Mouse (Mus musculus) naive thymus-derived CD4-positive, alpha-beta T cell, adult 2 months (primary cell): ENCODE measurements at regions not wholly inside any gene's neighbourhood (a gene's known extent, or its start where the extent isn't known, plus 50 kb on each side); places are given as distances from the start of the nearest gene placed in this dataset.

Experiments
- DNase-seq: peaks from one replicate; pipeline ENCODE4 v3.0.0-alpha.2; 2011; ENCODE audit warnings: low read depth

DNA sequence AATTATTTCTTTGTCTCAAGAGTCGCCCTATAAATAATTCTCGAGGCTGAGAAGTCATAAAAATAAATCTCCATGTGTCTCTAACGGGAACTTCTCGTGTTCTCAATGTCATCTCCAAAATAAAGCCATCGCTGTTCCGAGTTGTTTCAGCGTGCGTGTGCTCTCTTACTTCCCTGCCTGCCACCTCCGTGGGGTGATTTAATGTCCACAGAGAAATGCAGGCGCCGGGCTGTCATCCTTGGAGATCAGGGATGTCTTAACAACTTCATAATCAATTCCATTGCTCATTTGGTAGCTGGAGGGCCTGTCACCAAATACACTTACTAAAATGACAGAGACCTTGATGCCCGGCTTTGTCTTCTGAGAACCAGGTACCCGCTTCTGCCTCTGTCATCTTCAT, 161.8 kb downstream of the Pmp22 start:
- no peak for DNase-seq

DNA sequence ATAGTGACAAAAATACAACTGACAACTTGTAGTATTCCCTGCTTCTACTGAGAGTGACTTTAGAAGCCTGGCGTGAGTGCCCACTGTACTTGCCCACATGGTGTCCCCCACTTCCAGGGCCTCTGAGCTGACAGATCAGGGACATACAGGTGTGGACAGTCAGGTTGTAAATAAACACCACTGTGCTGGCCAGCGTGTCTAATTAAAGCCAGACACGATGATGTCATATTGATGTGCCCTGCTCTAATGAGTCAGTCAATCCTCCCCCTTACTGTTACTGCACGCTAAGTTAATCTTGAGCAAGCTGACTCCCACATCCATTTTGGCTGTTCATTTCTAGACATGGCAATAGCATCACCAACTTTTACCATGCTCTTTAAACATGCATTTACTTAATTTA, 164.7 kb downstream of the Pmp22 start:
- no peak for DNase-seq

DNA sequence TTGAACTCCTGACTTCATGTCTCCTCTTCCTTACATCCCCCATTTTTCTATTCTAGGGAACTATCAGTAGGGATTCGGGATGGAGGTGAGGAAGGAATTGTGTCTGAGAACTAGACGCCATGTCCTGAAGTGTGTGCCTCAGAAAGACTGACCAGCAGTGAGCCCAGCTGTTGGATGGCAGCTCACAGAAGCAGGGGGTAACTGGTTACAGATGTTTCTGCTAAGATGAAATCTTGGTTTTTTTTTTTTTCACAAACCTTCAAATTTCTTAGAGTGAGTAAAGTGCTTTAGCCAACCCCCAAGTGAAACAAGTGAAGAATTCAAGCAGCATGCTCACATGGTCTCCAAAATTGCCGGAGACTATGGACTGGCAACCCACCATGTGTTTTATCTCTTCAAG, 165.7 kb downstream of the Pmp22 start:
- DNase-seq = no peak

DNA sequence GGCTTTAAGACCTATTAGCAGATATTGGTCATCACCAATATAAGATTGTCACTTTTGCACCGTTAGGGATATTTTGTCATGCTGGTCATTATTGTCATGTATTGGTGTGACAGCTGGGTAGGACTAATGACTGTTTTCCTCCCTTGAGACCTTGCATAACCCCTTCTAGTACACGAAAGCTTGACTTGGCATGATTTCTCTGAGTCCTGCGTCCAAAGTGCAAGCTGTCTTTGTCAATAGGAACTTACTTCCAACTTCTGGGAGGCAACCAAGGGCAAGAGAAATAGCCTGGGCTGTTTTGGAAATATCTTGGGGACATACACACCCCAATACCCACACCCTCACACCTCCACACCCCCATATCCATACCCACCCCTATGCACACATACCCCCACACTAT, 167.7 kb downstream of the Pmp22 start:
- DNase-seq = no peak

DNA sequence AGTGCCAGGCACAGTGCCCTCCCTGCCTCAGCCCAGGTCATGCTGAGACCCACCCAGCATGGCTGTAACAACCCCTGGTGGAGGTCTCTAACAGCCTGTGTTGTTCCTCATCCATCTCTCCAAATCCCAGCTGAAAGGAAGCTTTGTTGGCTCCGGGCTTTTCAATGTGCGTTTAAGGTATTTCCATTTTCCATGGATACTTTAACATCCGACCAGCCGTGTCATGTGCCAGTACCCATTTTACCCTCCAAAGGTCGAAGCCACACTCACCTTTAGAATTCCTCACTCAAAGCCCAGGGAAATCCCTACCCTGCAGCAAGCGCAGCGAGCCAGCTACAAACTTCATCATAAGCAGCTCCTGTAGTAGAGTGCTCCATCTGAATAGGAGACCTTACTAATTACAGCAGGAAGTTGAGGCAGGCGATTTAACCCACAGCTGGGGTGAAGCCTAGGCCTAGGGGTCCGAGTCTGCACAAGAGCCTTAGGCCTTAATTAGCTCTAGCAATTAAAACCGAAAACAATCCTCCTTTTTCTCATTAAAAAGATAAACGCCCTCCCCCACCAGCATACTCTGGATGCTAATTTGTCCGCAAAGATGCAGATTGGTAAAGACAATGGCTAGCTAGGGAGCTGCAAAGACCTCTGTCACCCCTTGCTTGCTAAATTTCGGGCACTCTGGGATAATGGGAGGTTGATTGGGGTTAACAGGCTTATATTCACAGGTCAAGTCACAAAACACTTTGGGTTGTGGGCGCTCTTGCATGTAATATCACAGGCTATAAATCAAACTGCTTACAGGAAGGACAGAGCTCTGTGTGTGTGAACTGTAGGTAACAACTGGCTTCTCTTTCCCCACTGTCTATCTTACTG, 171.2 kb downstream of the Pmp22 start:
- DNase-seq = no peak

DNA sequence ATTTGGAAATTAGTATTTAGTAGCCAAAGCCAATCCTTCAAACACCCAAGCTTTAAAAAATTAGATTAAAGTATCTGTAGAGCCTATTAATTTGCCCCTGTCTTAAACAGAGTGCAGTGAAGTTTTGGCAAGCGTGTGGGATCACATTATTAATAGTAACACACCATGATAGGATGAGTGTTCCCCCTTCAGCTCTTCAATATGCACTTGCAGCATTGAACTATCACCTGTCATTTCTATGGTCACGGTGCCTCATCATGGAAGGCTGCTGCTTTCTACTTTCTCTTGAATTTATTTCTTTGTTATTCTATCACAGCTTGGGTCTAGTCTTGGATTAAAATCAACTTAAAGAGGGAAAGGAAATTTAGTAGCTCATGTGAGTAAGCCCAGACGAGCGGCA, 196.4 kb downstream of the Pmp22 start:
- no peak for DNase-seq

DNA sequence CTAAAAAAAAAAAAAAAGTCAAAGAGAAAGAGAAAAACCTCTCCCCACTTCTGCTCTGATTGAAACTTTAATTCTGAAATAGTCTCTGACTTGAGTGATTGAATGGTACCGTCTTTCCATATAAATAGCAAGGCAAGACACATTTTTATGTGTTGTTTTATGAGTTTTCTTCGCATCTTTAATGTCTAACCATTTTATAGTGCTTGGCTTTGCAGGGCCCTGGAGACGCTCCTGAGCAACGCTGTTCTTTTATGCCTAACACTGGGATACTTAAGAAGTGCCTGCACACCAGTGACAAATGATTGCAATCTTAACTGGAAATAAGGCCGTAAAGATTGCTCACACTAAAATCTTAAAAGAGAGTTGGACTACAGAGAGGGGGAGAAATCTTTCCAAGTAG, 198.1 kb downstream of the Pmp22 start:
- no peak for DNase-seq

DNA sequence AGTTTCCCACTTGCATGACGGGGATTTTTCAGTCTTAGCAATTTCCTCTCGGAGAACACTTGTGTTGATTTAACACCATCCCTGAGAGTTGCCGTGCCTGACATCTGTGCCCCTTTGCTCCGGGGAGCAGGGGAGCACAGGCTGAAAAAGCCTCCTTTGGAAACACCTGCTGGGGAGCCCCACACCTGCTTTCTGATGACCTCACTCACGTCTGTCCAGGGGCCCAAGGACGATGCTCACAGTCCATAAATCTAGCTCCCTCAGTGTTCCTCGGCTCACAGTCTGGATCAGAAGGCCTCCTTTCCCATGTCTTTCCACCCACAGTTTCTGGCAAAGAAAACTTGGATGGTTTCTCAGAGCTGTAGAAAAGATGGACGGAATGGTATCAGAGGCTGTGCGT, 208.7 kb downstream of the Pmp22 start:
- DNase-seq = no peak

DNA sequence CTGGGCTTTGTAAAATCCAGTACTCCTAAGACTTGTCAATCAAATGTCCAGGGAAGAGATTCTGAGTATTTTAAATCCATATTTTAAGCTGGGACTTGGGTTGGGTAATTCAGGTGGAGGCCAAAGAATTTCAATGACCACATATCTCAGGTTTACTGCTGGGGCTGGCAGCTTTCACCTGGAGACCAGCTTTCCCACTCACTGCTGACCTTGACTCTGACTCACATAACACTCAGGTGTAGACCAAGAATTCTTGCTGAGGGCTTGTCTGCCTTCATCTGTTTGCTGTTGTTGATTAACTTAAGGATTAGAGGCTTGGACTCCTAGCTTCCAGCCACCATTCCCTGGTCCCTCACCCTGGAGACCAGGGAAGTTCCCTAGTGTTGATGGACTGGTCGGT, 209.5 kb downstream of the Pmp22 start:
- no peak for DNase-seq

DNA sequence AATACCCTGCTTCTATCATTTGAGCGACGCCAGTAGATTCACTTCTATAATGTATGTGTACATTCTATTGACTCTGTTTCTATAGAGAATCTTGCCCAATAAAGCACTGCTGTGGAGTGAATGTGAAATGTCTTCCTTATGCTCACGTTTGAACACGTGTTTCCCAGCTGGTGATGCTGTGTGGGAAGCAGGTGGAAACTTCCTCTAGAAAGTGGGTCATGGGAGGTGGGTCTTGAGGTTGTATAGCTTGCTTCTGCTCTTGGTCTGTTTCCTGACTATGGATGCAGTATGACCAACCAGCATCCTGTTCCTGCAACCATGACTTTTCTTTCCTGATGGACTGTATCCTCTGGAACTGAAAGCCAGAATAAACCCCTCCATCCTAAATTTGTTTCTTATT, 216.9 kb downstream of the Pmp22 start:
- DNase-seq = no peak

DNA sequence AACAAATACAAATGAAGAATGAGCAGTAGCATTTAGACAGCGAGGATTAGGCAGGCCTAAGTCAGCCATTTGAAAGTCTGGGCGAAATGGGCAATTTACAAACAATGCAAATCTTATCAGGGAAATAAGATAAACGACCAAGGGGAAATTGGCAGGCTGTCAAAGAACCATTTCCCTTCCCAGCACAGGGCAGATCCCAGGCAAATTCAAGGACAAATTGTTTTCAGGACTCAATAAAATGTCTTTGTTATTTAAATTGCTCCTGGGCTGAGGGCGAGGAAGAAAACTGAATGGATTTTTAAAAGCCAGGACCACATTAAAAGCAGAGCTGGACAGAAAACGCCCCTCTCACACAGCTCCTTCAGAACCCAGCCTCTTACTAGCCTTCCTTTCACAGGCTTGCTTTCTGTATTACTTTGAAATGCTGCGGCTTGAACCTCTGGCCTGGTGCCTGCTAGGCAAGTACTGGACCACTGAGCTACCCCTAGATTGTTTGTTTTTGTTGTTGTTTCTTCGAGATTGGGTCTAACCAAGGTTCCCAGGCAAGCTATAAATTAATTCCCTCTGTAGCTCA, 221.4 kb downstream of the Pmp22 start:
- no peak for DNase-seq

DNA sequence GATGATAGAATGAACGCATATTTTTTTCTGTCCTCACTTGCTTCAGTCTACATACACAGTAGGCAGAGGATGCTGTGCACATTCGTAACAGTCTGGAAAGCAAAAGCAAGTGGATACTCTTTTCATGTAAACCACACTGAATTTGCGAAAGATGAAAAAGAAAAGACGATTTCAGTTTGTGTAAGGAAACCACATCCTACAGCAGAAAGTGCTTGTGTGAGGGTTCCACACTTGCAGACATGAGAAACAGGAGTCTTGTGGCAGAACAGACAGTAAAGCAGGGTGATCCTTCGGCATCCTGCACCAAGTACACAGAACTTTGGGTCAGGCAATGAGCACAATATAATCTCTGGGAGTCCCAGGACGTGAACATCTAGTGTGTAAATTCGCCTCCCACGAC, 223.2 kb downstream of the Pmp22 start:
- peak; percentile 21 for DNase-seq

DNA sequence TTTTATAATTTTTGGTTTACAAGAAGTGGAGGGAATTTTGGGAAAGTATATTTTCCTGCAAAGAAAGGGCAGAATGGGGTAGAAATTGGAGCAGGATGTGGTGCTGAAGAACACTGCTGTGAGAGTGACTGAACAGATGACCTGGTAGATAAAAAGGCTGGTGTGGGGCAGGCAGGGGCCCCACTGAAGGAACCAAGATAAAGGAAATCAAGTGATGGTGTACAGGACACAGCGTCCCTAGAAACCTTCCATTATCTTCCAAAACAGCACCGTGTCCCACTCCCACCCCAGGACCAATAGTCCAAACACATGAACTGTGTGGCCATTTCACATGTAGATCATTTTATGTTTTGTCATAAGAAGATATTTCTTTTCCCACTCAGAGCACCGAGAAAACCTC, 224.2 kb downstream of the Pmp22 start:
- DNase-seq = no peak

DNA sequence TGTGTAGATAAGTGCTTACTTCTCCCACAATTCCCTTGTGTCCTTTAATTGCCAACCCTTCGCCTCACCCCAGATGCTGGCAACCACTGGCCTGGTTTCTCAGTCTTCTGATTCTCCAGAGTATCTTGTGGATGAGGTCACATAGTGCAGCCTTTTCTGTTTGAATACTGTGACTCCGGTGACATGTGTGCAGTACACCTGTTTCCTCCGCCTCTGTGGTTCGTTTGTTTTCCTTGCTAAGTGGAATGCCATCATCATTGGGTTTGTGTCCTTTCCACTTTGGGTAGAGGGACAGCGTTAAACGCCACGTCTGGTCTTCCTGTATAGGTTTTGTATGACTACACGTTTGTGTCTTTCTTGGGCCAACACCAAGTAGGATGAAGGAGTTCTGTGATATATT, 224.9 kb downstream of the Pmp22 start:
- DNase-seq = no peak

DNA sequence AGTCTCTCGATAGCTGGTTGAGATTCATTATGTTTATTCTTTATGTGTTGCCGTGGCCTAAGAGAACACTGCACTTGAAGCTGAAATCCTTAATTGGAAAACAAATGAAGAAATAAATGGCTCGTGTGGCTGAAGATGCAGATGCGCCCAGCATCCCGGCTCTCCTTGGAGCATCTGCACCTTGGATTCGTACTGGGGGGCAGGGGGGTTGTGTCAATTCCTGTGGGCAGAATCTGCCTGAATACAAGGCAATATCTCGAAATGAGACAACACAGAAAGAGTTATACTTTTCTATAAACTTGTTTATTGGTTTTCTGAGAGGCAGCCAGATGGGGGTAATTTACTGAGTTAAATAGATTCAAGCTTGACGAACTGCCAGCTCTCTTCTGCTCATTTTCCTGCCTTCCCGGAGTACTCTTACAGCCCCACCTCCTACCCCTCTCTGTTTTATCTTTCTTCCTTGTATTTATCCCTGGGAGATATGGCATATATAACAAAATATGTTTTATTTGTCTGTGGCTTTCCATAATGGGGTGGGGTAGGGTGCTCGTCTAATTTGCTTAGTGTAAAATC, 229.1 kb downstream of the Pmp22 start:
- DNase-seq = no peak

DNA sequence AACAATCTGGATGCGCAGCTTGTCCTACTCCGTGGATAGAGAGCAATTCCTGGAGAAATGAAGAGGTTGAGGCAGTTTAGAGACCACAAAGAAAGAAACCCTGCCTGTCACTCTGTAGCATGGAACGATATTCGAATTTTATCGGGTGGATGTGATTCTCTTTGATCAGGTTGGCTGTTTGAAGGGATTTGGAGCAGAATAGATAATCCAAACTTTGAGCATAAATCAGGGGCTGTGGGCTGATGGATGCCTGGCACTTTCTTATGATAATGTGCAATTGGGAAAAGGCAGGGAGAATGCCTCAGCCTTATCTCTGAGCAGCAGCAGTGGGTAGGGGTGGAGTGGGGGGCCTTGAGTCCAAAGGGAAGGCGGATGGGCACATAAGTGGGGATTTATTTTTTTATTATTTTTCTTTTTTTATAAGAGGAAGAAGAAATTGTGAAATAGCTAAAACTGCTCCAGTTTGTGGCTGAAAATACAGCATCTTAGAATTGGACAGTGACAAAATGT, 239.0 kb downstream of the Pmp22 start:
- DNase-seq = no peak

DNA sequence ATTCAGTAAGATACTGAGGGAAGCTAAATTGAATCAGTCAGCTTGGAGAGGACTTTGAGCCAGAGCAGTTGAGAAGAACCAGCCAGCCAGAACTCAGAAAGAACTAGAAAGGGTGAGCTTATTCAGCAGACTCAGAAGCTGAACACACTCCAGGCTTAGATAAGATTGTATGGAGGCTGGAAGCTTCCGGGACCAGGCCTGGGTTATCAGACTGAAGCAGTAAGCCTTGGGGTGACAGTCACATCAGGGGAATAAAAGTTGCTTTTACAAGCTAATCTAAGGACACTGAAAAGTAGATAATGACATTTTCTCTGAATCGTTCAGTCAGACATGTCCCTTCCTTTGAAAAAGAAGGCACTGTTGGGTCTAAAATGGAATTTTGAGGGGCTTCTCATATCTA, 240.7 kb downstream of the Pmp22 start:
- no peak for DNase-seq

DNA sequence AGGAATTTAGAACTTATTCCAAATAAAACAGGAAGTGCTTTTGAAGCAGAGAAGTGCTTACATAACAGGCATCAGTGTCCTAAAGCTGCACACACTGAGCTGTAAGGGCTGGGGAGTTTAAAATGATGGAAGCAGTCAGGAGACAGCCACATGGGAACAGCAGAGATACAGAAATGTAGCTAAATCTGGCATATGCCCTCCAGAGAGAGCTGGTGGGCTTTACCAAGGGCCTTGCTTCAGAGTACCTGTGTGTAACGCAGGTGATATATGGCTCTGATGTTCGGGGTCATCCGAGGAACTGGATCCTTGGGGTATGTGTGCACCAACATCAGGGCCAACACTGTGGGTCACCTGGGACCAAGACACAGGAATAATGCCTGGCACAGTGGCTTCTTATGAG, 247.5 kb downstream of the Pmp22 start:
- DNase-seq = no peak

DNA sequence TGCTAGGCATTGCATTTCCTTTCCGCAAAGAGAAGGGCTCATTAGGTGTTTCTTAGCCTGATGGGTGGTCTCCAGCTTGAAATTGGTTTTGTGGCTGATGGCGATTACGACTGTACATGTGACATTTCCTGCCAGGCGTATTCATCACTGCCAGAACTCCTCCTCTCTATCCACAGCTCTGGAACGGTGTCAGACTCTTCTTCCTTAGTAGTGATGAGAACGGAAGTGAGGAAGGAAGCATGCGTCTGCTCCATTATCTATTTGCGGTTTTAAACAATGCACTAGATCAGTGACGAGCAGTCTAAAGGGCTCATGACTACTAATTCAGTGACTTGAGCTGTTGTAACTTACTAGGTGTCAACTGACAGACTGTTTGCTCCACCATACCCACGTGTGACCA, 248.2 kb downstream of the Pmp22 start:
- DNase-seq = no peak

DNA sequence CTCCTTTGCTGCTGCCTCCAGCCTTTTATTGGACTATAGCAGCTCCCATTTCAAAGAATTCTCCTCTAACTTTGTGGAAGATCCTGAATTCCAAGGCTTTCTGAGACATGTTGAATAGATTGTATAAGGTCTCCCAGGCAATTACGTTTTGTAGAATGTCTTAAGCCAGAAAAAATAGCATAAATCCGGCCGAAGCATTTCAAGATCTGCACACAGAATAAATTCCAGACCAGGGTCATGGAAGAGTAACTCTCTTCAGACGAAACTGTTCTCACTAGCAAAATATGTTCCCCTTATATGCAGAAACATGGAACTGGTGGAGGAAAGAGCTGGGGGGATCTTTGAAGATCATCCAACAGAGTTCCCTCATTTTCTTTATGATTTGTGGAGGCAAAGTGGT, 259.5 kb downstream of the Pmp22 start:
- no peak for DNase-seq

DNA sequence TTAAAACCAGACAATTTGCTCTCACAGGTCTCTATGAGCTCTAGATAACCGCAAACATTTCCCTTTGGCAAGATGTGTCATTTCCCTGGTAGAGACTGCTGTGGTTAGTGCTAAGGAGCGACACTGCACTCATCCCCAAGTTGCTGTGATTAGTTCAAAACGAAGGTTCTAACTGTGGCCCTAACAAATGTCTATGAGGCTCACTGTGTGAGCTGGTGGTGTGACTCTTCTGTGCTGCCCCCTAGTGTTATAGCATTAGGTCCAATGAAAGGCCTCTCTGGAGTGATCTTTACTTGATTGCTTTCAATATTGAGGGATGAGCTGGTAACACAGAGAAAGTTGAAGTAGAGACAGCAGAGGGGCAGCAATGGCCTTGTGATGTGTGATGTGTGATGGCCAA, 262.7 kb downstream of the Pmp22 start:
- no peak for DNase-seq

DNA sequence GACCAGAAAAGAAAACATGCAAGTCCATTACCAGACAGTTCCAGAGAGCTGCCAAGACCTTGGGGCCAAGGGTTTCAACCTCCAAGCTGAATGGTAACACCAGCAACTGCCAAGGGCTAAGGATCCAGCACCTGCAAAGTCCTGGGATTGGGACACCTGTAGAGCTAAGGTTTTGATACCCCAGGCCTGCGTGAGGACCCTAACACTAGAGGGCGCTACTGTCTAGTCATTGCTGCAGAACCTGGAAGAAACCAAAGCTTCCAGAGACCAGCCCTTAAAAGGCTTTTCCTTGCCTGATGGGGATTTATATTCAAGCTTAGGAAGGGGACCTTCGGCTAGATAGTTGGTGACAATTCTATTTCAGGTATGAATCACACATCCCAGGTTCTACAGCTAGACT, 263.6 kb downstream of the Pmp22 start:
- DNase-seq = peak; percentile 19

DNA sequence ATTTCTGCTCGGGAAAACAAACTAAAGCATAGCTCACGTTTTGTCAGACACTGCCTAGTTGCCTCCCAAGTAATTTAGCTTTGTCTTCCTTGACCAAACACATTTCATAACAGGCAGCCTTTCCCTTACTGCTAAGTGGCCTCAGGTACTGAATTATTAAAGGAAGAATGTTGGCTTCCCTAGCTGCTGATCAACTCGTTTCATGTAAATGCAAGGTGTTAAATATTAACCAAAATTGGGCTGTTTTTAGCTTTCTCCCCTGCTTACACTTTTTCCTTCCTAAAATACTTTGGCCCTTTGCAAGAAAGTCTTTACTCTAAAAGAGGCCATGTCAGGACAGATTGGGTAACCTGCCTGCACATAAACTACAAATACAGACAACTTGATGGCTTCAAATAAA, 265.4 kb downstream of the Pmp22 start:
- no peak for DNase-seq

DNA sequence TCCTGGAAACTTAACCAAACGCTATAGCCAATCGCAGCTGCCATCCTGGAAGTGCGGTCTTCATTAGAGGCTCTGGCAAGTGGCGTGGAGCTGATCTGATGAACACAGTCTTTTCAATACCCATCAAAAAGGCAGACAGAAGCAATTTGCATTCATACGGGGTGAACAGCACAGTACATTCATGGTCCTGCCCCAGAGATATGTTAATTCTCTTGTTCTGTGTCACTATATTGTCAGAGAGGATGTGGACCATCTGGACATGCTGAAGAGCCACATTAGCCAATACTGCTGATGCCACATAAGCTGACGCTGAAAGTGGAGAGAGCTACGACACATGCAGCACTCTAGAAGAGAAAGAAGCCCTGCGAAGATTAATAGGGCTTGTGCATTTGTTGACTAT, 267.6 kb downstream of the Pmp22 start:
- DNase-seq = no peak
